Mouse (Mus musculus) lung, adult 2 months (tissue): ENCODE data around the gene Tubgcp4. TPM values are rescaled to one million over a fixed set of nuclear protein-coding genes. Genes with fewer than 3 reads are reported as not detected.

Experiments used
- DNase-seq: peaks from one replicate; pipeline ENCODE4 v3.0.0; 2022
- H3K4me1 ChIP-seq: fragments of 200-500 bp; 2 replicates; pipeline ENCODE4 v1.6.1; 2011; ENCODE audit warnings: low read length; ENCODE audit not compliant: control insufficient read depth, insufficient read depth
- H3K4me3 ChIP-seq: fragments of 200-500 bp; replicated peaks from 2 replicates; pipeline ENCODE3; 2011; ENCODE audit warnings: low read depth, mild to moderate bottlenecking, control low read depth, low read length; ENCODE audit errors: extremely low read depth
- CTCF ChIP-seq: fragments of 200-500 bp; IDR thresholded peaks from 2 replicates; pipeline ENCODE4 v1.5.1; 2011; ENCODE audit warnings: mild to moderate bottlenecking, low read length, control low read depth; ENCODE audit not compliant: insufficient read depth
- POLR2A ChIP-seq: fragments of 200-500 bp; IDR thresholded peaks from 2 replicates; pipeline ENCODE4 v1.6.1; 2011; ENCODE audit warnings: low read depth, mild to moderate bottlenecking, control low read depth, low read length, borderline replicate concordance; ENCODE audit errors: extremely low read depth
- WGBS: fragments of 180-500 bp; shearing (Covaris S2); methylation state at CpG from one replicate; pipeline ENCODE4 v1.1.7; 2018; 5-methylcytosine and 5-hydroxymethylcytosine counted together
- polyA plus RNA-seq: library from polyadenylated mRNA; depleted of rRNA; stranded (reverse); fragments of >200 nt; gene quantifications from 2 replicates; pipeline ENCODE4 v1.2.3, GENCODE M21; 2012

Tubgcp4 gene
- polyA plus RNA-seq, 1 experiment, result 26.5 TPM

DNA sequence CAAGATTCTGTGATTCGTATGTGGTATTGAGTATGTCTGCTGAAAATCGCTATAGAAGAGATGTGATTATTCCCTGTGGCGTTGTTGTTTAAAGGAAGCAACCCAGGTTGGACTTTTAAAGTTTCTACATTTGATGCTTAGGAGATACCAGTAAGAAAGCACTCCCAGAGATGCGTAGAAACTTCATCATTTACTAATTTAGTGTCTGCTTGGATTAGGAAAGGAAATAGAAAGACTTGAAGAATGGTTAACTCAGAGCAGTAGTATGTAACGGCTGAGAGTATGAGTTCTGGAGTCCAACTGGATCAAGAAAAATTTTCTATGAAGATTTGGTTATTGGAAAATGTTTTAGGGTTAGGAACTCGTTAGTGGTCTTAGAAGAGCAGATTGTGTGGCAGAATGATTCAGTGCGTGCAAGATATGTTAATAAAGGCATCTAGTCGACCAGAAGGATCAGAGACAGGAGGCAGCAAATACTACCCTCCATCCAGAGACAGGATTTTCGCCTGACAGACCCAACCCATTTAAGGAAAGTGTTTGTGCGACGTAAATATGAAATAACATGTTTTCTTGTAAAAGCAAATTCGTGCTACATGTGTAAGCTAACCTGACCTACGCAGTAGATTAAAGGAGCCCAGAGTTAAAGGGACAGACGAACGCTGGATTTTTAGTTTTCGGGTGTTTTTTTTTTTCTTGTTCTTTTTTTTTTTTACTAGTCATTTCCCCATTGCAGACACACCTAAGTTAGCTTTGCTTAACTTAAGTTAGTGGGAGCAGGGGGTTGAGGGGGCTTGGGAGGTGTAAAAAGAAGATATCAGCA is 29.0 kb upstream of the Tubgcp4 start:
- 63% methylated on average over 16 of the region's 16 CpGs for WGBS
- Histone ChIP-seq H3K4me3 (peak overlapping the region; percentile 99), H3K4me1 (peaks cover 13% of the 10 kb centered on the region)
- DNase-seq, result no peak
- TF ChIP-seq POLR2A, result no peak
- TF ChIP-seq CTCF, result no peak

DNA sequence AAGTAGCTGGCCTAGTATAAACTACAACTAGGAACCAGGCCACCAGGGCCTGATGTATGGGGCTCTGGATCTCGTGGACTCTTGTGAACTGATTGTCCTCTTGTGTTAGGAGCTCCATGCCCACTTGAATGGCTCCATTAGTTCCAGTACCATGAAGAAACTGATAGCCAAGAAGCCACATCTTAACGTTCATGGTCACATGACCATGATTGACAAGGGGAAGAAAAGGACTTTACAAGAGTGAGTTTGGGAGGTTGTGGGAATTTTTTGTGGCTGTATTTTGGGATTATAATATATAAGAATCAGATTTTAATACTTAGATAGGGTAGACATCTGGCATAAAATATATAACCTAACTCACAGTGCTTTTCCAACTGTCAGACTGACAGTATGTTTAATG is 28.0 kb upstream of the Tubgcp4 start:
- TF ChIP-seq POLR2A (no peak), CTCF (no peak)
- WGBS, result 62% methylated on average over 2 of the region's 2 CpGs
- Histone ChIP-seq H3K4me1 (peaks cover 13% of the 10 kb centered on the region), H3K4me3 (no peak overlapping the region)
- DNase-seq, result no peak

DNA sequence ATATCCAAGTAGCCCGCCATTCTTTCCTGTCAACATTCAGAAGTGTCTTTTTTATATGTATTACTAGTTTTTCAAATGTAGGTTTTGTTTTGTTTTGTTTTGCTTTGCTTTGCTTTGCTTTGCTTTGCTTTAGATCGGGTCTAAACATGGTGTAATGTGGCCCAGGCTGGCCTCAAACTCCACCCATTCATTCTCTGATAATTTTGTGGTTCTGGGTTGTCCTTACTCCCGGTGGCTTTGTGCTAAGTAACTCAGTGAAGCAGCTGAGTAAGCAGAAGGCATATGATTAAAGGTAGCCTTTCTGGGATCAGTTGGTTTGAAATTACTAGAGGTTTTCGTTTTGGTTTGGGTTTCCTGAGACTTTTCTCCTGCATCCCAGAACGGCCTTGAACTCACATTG is 20.8 kb upstream of the Tubgcp4 start:
- Histone ChIP-seq H3K4me1 (no peaks in the 10 kb centered on the region), H3K4me3 (no peak overlapping the region)
- DNase-seq, result no peak
- WGBS, result 76% methylated on average over 5 of the region's 5 CpGs
- TF ChIP-seq POLR2A (no peak), CTCF (no peak)

DNA sequence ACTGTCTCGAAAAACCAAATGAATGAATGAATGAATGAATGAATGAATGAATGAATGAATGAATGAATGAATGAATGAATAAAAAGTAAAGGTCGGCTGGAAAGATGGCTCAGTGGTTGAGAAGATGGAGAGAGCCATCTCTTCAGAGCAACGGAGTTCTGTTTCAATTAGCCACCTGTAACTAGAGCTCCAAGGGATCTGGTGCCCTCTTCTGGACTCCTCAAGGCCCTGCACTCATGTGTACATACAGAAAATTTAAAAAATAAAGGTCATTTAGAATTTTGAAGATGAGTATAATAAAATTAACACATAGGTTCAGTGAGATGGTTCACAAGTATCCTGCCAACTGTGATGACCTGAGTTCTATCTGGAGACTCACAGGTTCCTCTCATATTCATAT is 17.4 kb upstream of the Tubgcp4 start:
- no peak for TF ChIP-seq CTCF
- TF ChIP-seq POLR2A, result no peak
- no peak for DNase-seq
- H3K4me3 ChIP-seq, result no peak overlapping the region
- WGBS, result 91% methylated on average over 3 of the region's 3 CpGs
- no peaks in the 10 kb centered on the region for H3K4me1 ChIP-seq

DNA sequence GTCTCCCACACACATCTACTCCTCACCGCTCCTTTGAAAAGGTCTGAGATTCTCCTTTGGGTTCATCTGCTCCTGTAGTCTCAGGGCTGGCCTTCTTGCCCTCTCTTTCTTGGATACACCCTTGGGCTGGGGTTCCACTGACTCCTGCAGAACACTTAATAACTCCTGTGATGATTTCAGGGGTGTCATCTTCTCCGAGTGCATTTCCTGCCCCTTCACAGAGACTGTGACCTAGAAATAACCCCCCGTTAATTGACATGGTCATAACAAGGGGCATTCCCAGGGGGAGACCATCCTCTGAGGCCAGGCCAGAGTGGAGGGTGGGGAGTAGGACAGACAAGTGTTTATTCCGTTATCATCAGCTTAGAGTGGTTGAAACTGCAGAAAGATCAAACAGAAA is 1.3 kb upstream of the Tubgcp4 start:
- DNase-seq, result no peak
- TF ChIP-seq POLR2A, result no peak
- TF ChIP-seq CTCF, result no peak
- H3K4me3 ChIP-seq, result no peak overlapping the region
- H3K4me1 ChIP-seq, result peaks cover 6% of the 10 kb centered on the region
- WGBS, result 32% methylated on average over 4 of the region's 4 CpGs

DNA sequence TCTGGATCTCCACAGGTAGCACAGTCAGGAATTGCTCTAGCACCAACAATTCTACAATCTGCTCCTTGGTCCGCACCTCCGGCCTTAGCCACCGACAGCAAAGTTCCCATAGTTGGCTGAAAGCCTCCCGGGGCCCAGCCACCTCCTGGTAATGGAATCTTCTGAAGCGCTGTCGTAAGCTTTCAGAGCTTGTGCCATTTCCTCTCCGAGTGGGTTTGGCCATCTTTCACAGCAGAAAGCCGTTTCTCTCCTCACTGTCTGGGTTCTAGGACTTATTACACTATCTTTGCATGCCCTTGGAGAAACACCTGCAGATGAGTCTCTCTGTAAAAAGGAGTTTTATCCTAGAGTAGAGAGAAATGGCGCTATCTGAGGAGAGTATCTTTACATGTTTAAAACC is 552 bp upstream of the Tubgcp4 start:
- H3K4me3 ChIP-seq, result peak overlapping the region; percentile 98
- no peak for TF ChIP-seq POLR2A
- TF ChIP-seq CTCF, result no peak
- peak; percentile 39 for DNase-seq

DNA sequence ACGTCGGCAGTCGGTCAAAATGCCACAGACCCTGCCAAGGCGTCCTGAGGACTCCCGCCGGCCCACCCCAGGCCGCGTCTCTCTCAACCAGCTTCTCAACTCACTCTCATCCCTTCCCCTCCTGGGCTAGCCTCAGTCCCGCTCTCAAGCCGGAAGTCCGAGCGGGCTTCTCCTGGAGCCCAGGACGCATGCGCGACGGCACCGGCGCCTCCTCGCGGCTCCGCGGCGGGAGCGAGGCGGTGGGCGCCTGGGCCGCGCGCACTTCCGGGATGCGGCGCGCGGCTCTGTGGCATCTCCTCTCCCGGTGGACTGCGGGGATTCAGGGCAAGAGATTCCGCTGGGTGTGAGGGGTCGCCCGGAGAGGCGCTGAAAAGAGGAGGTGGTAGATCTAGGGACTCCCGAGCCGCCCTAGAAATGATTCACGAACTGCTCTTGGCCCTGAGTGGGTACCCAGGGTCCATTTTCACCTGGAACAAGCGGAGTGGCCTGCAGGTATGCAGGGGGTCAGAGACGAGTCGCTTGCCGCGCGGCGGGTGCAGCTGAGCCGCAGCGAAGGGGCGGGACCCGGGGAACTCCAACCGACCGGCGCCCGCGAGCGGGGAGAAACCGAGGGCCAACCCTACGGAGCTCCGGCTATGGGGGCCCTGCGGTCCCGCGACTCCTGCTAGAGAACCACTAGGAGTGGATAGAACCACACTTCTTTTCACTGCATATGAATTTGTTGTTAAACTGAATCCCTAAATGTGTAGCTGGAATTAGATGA is 707 bp downstream of the Tubgcp4 start, which contains the start of gene Zscan29:
Zscan29 (minus strand) TSS at position 146 of the 763 bp plus-strand sequence.
- WGBS, result under 1% methylated on average over 63 of the region's 66 CpGs
- Histone ChIP-seq H3K4me3 (peak within 1 kb of the TSS; percentile 98), H3K4me1 (peaks cover 6% of the 10 kb centered on the region)
- no peak for TF ChIP-seq CTCF
- TF ChIP-seq POLR2A, result peak; percentile 67; the same call in 1 of the 2 replicates
- peak; percentile 85 for DNase-seq

More for the DNA sequence above, 552 bp upstream of the Tubgcp4 start:
- H3K4me1 ChIP-seq, result peaks cover 6% of the 10 kb centered on the region
- WGBS, result 3% methylated on average over 9 of the region's 9 CpGs

DNA sequence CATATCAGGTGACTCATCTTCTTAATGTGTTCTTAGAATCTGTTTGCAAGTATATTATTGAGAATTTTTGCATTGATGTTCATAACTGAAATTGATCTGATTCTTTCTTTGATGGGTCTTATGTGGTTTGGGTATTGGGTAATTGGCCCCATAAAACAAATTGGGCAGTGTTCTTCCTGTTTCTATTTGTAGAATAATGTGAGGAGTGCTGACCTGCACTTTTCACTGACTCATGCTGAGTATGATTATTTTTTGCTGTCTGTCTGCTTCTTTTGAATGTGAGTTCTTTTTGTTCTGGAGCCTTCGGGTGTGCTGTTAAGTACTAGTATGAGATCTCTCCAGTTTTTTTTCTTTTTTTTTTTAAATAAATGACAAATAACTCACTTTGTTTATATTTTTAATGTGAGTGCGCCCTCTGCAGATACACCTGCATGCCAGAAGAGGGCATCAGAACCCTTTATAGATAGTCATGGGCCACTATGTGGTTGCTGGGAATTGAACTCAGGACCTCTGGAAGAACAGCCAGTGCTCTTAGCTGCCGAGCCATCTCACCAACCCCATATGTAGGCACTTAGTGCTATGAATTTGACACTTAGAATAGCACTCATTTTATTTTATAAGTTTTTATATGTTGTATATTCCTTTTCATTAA is 8.5 kb downstream of the Tubgcp4 start:
- WGBS, result 91% methylated on average over 3 of the region's 3 CpGs
- TF ChIP-seq CTCF (no peak), POLR2A (no peak)
- Histone ChIP-seq H3K4me1 (no peaks in the 10 kb centered on the region), H3K4me3 (no peak overlapping the region)
- no peak for DNase-seq

DNA sequence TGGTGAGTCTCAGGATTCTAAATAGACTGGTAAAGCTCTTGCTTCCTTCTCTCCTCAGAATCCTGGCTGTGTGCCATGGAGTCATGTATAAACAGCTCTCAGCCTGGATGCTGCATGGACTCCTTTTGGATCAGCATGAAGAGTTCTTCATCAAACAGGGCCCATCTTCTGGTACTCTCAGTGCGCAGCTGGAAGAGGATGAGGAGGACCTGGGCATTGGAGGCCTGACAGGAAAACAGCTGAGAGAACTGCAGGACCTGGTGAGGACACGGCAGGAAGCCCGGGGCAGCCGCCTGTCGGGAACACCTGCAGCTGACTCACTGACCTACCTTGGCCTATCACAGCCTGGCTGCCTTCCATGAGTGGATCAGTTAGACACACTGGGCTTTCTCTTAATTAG is 13.0 kb downstream of the Tubgcp4 start:
- TF ChIP-seq POLR2A (no peak), CTCF (no peak)
- H3K4me3 ChIP-seq, result no peak overlapping the region

More for the DNA sequence above, 13.0 kb downstream of the Tubgcp4 start:
- 83% methylated on average over 5 of the region's 5 CpGs for WGBS
- H3K4me1 ChIP-seq, result no peaks in the 10 kb centered on the region
- DNase-seq, result no peak
